Mouse (Mus musculus) heart, postnatal 0 days (tissue): ENCODE measurements around the gene Itgb5.

Experiments
- CTCF ChIP-seq: IDR thresholded peaks from 2 replicates; pipeline ENCODE4 v1.5.1; 2016; ENCODE audit warnings: antibody characterized with exemption, control low read depth, low read depth
- EP300 ChIP-seq: IDR thresholded peaks from 2 replicates; pipeline ENCODE4 v1.6.1; 2016; ENCODE audit warnings: antibody characterized with exemption, low read depth

GRCm38 (mm10) chr16:33917926-33918325, 88.5 kb downstream of the Itgb5 start:
- TF ChIP-seq CTCF (no peak), EP300 (no peak)
